Comparison of ENCODE assay signal across 23 mouse cellular contexts in the genomic region with DNA sequence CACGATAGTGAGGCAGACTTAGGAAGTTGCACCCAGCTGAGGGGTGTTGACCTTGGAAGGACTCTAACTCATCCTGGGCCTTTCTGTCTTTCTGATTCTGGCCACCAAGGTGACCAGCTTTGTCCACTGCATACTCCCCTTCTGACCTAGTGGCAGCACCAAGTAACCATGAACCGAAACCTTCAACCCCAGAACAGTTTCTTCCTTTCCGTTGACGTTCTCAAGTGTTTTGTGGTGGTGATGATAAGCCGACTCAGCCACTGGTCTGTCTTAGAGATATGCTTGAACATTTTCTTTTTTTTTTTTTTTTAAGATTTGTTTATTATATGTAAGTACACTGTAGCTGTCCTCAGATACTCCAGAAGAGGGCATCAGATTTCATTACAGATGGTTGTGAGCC. TPM values are rescaled to one million over a fixed set of nuclear protein-coding genes. Genes with fewer than 3 reads are reported as not detected.
"Had no signal": no experiment of that assay in that cellular context is flagged by ENCODE, and none has a peak within 500 bp of the region (broad histone marks: within the 10 kb centered on the region; RNA-seq: fewer than 3 reads in every experiment).

No protein-coding gene starts in this region.

- H3K4me2 ChIP-seq: lung, embryonic 14.5 days; midbrain, embryonic 12.5 days had no signal

- DNase-seq: kidney, adult 8-10 months; kidney, postnatal 36 days; lung, embryonic 14.5 days; lung, postnatal 10 days; lung, postnatal 4 days; right cerebral cortex, adult 18-20 months; right cerebral cortex, postnatal 25 days; thymus, adult 18-20 months; thymus, postnatal 36 days had no signal

- H3K4me1 ChIP-seq: limb, embryonic 10.5 days; midbrain, embryonic 12.5 days had no signal

- ATAC-seq: hindbrain, embryonic 16.5 days; inflammation-experienced regulatory T-cells, adult 6 months; intestine, postnatal 0 days; midbrain, embryonic 16.5 days had no signal

- H3K9me3 ChIP-seq: limb, embryonic 10.5 days; midbrain, embryonic 12.5 days had no signal

- H3K36me3 ChIP-seq: limb, embryonic 10.5 days; midbrain, embryonic 12.5 days had no signal

- H3K9ac ChIP-seq: lung, embryonic 14.5 days; midbrain, embryonic 12.5 days had no signal

- H3K4me3 ChIP-seq: left cerebral cortex, adult 2 months; limb, embryonic 10.5 days; megakaryocyte, embryonic 14.5 days; midbrain, embryonic 12.5 days had no signal

- H3K27ac ChIP-seq: left cerebral cortex, adult 2 months; limb, embryonic 10.5 days; midbrain, embryonic 12.5 days had no signal

RNA-seq across cellular contexts. Expression of a gene that starts 35.1 kb away (rescaled TPM):
- total RNA-seq: layer of hippocampus, postnatal 25 days; left cerebral cortex, adult 2 months; left cerebral cortex, postnatal 14 days had no signal
- polyA plus RNA-seq: hindbrain, embryonic 16.5 days; intestine, postnatal 0 days; kidney, embryonic 16.5 days; limb, embryonic 10.5 days; limb, embryonic 14.5 days; midbrain, embryonic 12.5 days; midbrain, embryonic 16.5 days; neural tube, embryonic 14.5 days; stomach, embryonic 14.5 days had no signal
